Mouse (Mus musculus) CH12.LX (cell line): ENCODE measurements around the gene Sds.
A peak's percentile ranks its signal among the peaks of the same experiment; 100 is the strongest.

Experiments
- CTCF ChIP-seq, 2 experiments: IDR thresholded peaks in 1 of 2; conservative IDR thresholded peaks in 1 of 2; 2 replicates each; pipeline ENCODE4 v1.5.1; 2011 to 2012; ENCODE audit warnings: low read depth in 2 of 2, low read length in 2 of 2, improper control_type of control experiment in 1 of 2, inconsistent platforms in 1 of 2, mild to moderate bottlenecking in 1 of 2, moderate library complexity in 1 of 2
- ELF1 ChIP-seq: IDR thresholded peaks from 2 replicates; pipeline ENCODE4 v1.6.1; 2014; ENCODE audit warnings: low read depth, mild to moderate bottlenecking, inconsistent platforms, low read length, improper control_type of control experiment
- EP300 ChIP-seq: IDR thresholded peaks from 2 replicates; pipeline ENCODE4 v1.6.1; 2011; ENCODE audit warnings: low read length, improper control_type of control experiment
- GABPA ChIP-seq: IDR thresholded peaks from 2 replicates; pipeline ENCODE4 v1.6.1; 2012; ENCODE audit warnings: low read depth, low read length, improper control_type of control experiment, inconsistent platforms; ENCODE audit not compliant: insufficient replicate concordance
- NELFE ChIP-seq: IDR thresholded peaks from 2 replicates; pipeline ENCODE4 v1.6.1; 2011; ENCODE audit warnings: low read depth, low read length, improper control_type of control experiment
- PAX5 ChIP-seq: IDR thresholded peaks from 2 replicates; pipeline ENCODE4 v1.6.1; 2012; ENCODE audit warnings: low read length, inconsistent platforms, mixed read lengths
- POLR2A ChIP-seq: IDR thresholded peaks from 2 replicates; pipeline ENCODE4 v1.6.1; 2011; ENCODE audit warnings: low read depth, mild to moderate bottlenecking, improper control_type of control experiment, low read length
- POLR2AphosphoS2 ChIP-seq: IDR thresholded peaks from 2 replicates; pipeline ENCODE4 v1.6.1; 2011; ENCODE audit warnings: low read depth, low read length, improper control_type of control experiment
- RAD21 ChIP-seq: IDR thresholded peaks from 2 replicates; pipeline ENCODE4 v1.6.1; 2011; ENCODE audit warnings: low read depth, mild to moderate bottlenecking, low read length, improper control_type of control experiment, moderate library complexity
- TCF12 ChIP-seq: IDR thresholded peaks from 2 replicates; pipeline ENCODE4 v1.6.1; 2014; ENCODE audit warnings: low read depth, mild to moderate bottlenecking, inconsistent platforms, low read length, improper control_type of control experiment
- ZKSCAN1 ChIP-seq: IDR thresholded peaks from 2 replicates; pipeline ENCODE4 v1.6.1; 2012; ENCODE audit warnings: low read depth, inconsistent platforms, low read length, improper control_type of control experiment, borderline replicate concordance

- TF ChIP-seq PAX5: no peak
- TF ChIP-seq ZKSCAN1: no peak
- no peak for TF ChIP-seq POLR2A
- no peak for TF ChIP-seq CTCF (conservative IDR thresholded peaks at IDR 0.05 in 1 of 2, IDR thresholded peaks at IDR 0.05 in 1 of 2; ENCODE audit: low read depth in 2 of 2, low read length in 2 of 2)
- TF ChIP-seq NELFE: no peak
- TF ChIP-seq EP300: 0 out of 2 replicates have a peak, but pooled peaks have one; percentile 23
- no peak for TF ChIP-seq POLR2AphosphoS2
- no peak for TF ChIP-seq GABPA
- no peak for TF ChIP-seq RAD21
- no peak for TF ChIP-seq ELF1
- peak; percentile 79 for TF ChIP-seq TCF12
Observed at GRCm38 (mm10) chr5:120461902-120462301, 14.4 kb upstream of the Sds start.
